Mouse (Mus musculus): ENCODE data around the gene Tmem160. TPM values are rescaled to one million over a fixed set of nuclear protein-coding genes. Genes with fewer than 3 reads are reported as not detected.

The Tmem160 gene
- polyA plus RNA-seq, 1 experiment from 2014 or later, result 71.4 TPM

Other genes with a start within 250 kb of the Tmem160 start
- gene Dhx34, start 230.7 kb upstream of the Tmem160 start, polyA plus RNA-seq (2014; fragmentation: Nextera tagmentation; extraction: Ambion mirVana), result 8.5 and 9.4 TPM in 2 replicates
- gene C5ar2, start 208.6 kb upstream of the Tmem160 start, polyA plus RNA-seq (2014; fragmentation: Nextera tagmentation; extraction: Ambion mirVana), result 0.07 TPM in 1 of 2 replicates, not detected in the other
- 0.38 and 0.55 TPM in 2 replicates for gene C5ar1, start 193.2 kb upstream of the Tmem160 start, polyA plus RNA-seq (2014; fragmentation: Nextera tagmentation; extraction: Ambion mirVana)
- gene Inafm1, start 179.2 kb upstream of the Tmem160 start, polyA plus RNA-seq (2014; fragmentation: Nextera tagmentation; extraction: Ambion mirVana), result 7.9 and 9.6 TPM in 2 replicates
- gene Ccdc9, start 166.0 kb upstream of the Tmem160 start, polyA plus RNA-seq (2014; fragmentation: Nextera tagmentation; extraction: Ambion mirVana), result 20.2 and 23.8 TPM in 2 replicates
- gene Bbc3, start 144.4 kb upstream of the Tmem160 start, polyA plus RNA-seq (2014; fragmentation: Nextera tagmentation; extraction: Ambion mirVana), result 5.0 and 6.8 TPM in 2 replicates
- 434 and 441 TPM in 2 replicates for gene Sae1, start 65.0 kb upstream of the Tmem160 start, polyA plus RNA-seq (2014; fragmentation: Nextera tagmentation; extraction: Ambion mirVana)
- gene Zc3h4, start 51.9 kb upstream of the Tmem160 start, polyA plus RNA-seq (2014; fragmentation: Nextera tagmentation; extraction: Ambion mirVana), result 18.6 and 20.0 TPM in 2 replicates
- gene Npas1, start 24.9 kb downstream of the Tmem160 start, polyA plus RNA-seq (2014; fragmentation: Nextera tagmentation; extraction: Ambion mirVana), result 0.10 TPM in 1 of 2 replicates, not detected in the other
- gene Arhgap35, start 162.2 kb downstream of the Tmem160 start, polyA plus RNA-seq (2014; fragmentation: Nextera tagmentation; extraction: Ambion mirVana), result 31.0 and 36.5 TPM in 2 replicates
- not detected in 2 replicates for gene Ceacam15, start 222.9 kb downstream of the Tmem160 start, polyA plus RNA-seq (2014; fragmentation: Nextera tagmentation; extraction: Ambion mirVana)